Mouse (Mus musculus) stomach, embryonic 15.5 days (tissue): ENCODE measurements at regions not wholly inside any gene's neighbourhood (a gene's known extent, or its start where the extent isn't known, plus 50 kb on each side); places are given as distances from the start of the nearest gene placed in this dataset.

ENCODE experiments used
- ATAC-seq: fragments of 200-750 bp; cut with Nextera tagmentation; 2 replicates; pipeline ENCODE4 v1.8.0; 2017; ENCODE audit warnings: low read depth, moderate number of reproducible peaks, moderate TSS enrichment; ENCODE audit not compliant: insufficient read depth, low FRiP score
- H3K27ac ChIP-seq: fragments of 300-500 bp; sonication (generic); 2 replicates; pipeline ENCODE4 v1.5.1; 2015; ENCODE audit warnings: mild to moderate bottlenecking, inconsistent platforms
- H3K27me3 ChIP-seq: fragments of 300-500 bp; sonication (generic); replicated peaks from 2 replicates; pipeline ENCODE4 v1.6.1; 2015; ENCODE audit warnings: inconsistent platforms
- H3K36me3 ChIP-seq: fragments of 300-500 bp; sonication (generic); 2 replicates; pipeline ENCODE4 v1.6.1; 2015; ENCODE audit warnings: inconsistent platforms
- H3K4me1 ChIP-seq: fragments of 300-500 bp; sonication (generic); 2 replicates; pipeline ENCODE4 v1.6.1; 2015; ENCODE audit warnings: inconsistent platforms
- H3K4me2 ChIP-seq: fragments of 300-500 bp; sonication (generic); 2 replicates; pipeline ENCODE4 v1.6.1; 2015; ENCODE audit warnings: mild to moderate bottlenecking, inconsistent platforms
- H3K4me3 ChIP-seq: fragments of 300-500 bp; sonication (generic); replicated peaks from 2 replicates; pipeline ENCODE4 v1.5.1; 2015; ENCODE audit warnings: inconsistent platforms
- H3K9ac ChIP-seq: fragments of 300-500 bp; sonication (generic); 2 replicates; pipeline ENCODE4 v1.6.1; 2015; ENCODE audit warnings: inconsistent platforms
- H3K9me3 ChIP-seq: fragments of 300-500 bp; sonication (generic); 2 replicates; pipeline ENCODE4 v1.6.1; 2016; ENCODE audit warnings: inconsistent platforms
- WGBS: fragments of 180-500 bp; shearing (Covaris S2); methylation state at CpG from one replicate; pipeline ENCODE4 v1.1.7; 2015; 5-methylcytosine and 5-hydroxymethylcytosine counted together

- H3K4me3 ChIP-seq, result no peak overlapping the region
- H3K9ac ChIP-seq, result no peak overlapping the region
- no peak for ATAC-seq
- no peak overlapping the region for H3K4me2 ChIP-seq
- no peaks in the 10 kb centered on the region for H3K4me1 ChIP-seq
- 51% methylated on average over 7 of the region's 7 CpGs for WGBS
- H3K9me3 ChIP-seq, result no peaks in the 10 kb centered on the region
- H3K27ac ChIP-seq, result no peak overlapping the region
- H3K36me3 ChIP-seq, result no peaks in the 10 kb centered on the region
- no peaks in the 10 kb centered on the region for H3K27me3 ChIP-seq
Measured at GRCm38 (mm10) chr12:92509494-92509893, 660.5 kb upstream of the Sel1l start.

GRCm38 (mm10) chr12:92508796-92509489 is 660.0 kb upstream of the Sel1l start:
- Histone ChIP-seq H3K9me3 (no peaks in the 10 kb centered on the region), H3K4me2 (no peak overlapping the region), H3K4me1 (no peaks in the 10 kb centered on the region), H3K9ac (no peak overlapping the region), H3K4me3 (no peak overlapping the region), H3K27ac (no peak overlapping the region), H3K27me3 (no peaks in the 10 kb centered on the region), H3K36me3 (no peaks in the 10 kb centered on the region)
- ATAC-seq, result no peak
- WGBS, result 76% methylated on average over 5 of the region's 5 CpGs

GRCm38 (mm10) chr12:92483984-92484383 is 635.0 kb upstream of the Sel1l start:
- Histone ChIP-seq H3K27ac (no peak overlapping the region), H3K27me3 (no peaks in the 10 kb centered on the region), H3K4me2 (no peak overlapping the region), H3K9me3 (no peaks in the 10 kb centered on the region), H3K9ac (no peak overlapping the region), H3K4me1 (no peaks in the 10 kb centered on the region), H3K36me3 (no peaks in the 10 kb centered on the region), H3K4me3 (no peak overlapping the region)
- WGBS, result 79% methylated on average over 1 of the region's 1 CpGs
- no peak for ATAC-seq

GRCm38 (mm10) chr12:92474293-92475062 is 625.5 kb upstream of the Sel1l start:
- no peak for ATAC-seq
- Histone ChIP-seq H3K4me2 (no peak overlapping the region), H3K4me1 (no peaks in the 10 kb centered on the region), H3K36me3 (no peaks in the 10 kb centered on the region), H3K9ac (no peak overlapping the region), H3K9me3 (no peaks in the 10 kb centered on the region), H3K27me3 (no peaks in the 10 kb centered on the region), H3K27ac (no peak overlapping the region), H3K4me3 (no peak overlapping the region)
- 58% methylated on average over 4 of the region's 4 CpGs for WGBS

- no peak overlapping the region for H3K9ac ChIP-seq
- no peaks in the 10 kb centered on the region for H3K36me3 ChIP-seq
- no peak overlapping the region for H3K4me2 ChIP-seq
- no peaks in the 10 kb centered on the region for H3K27me3 ChIP-seq
- H3K4me1 ChIP-seq, result no peaks in the 10 kb centered on the region
- ATAC-seq, result no peak
- H3K27ac ChIP-seq, result no peak overlapping the region
- H3K4me3 ChIP-seq, result no peak overlapping the region
- no peaks in the 10 kb centered on the region for H3K9me3 ChIP-seq
- 54% methylated on average over 6 of the region's 6 CpGs for WGBS
Measured at GRCm38 (mm10) chr12:92451110-92451818, 602.3 kb upstream of the Sel1l start.

- Histone ChIP-seq H3K4me1 (no peaks in the 10 kb centered on the region), H3K4me3 (no peak overlapping the region), H3K9me3 (no peaks in the 10 kb centered on the region), H3K4me2 (no peak overlapping the region), H3K36me3 (no peaks in the 10 kb centered on the region), H3K27me3 (no peaks in the 10 kb centered on the region), H3K27ac (no peak overlapping the region), H3K9ac (no peak overlapping the region)
- WGBS, result 68% methylated on average over 4 of the region's 4 CpGs
- ATAC-seq, result no peak
Measured at GRCm38 (mm10) chr12:92418458-92418857, 569.5 kb upstream of the Sel1l start.

GRCm38 (mm10) chr12:92405506-92405905 is 556.5 kb upstream of the Sel1l start:
- ATAC-seq, result no peak
- Histone ChIP-seq H3K27me3 (no peaks in the 10 kb centered on the region), H3K36me3 (no peaks in the 10 kb centered on the region), H3K4me1 (no peaks in the 10 kb centered on the region), H3K27ac (no peak overlapping the region), H3K9ac (no peak overlapping the region), H3K9me3 (no peaks in the 10 kb centered on the region), H3K4me3 (no peak overlapping the region), H3K4me2 (no peak overlapping the region)

- no peak for ATAC-seq
- H3K36me3 ChIP-seq, result no peaks in the 10 kb centered on the region
- H3K4me2 ChIP-seq, result no peak overlapping the region
- 35% methylated on average over 1 of the region's 1 CpGs for WGBS
- H3K27me3 ChIP-seq, result no peaks in the 10 kb centered on the region
- no peak overlapping the region for H3K4me3 ChIP-seq
- no peaks in the 10 kb centered on the region for H3K9me3 ChIP-seq
- no peaks in the 10 kb centered on the region for H3K4me1 ChIP-seq
- H3K27ac ChIP-seq, result no peak overlapping the region
- no peak overlapping the region for H3K9ac ChIP-seq
Measured at GRCm38 (mm10) chr12:92400987-92401386, 552.0 kb upstream of the Sel1l start.

- Histone ChIP-seq H3K27ac (no peak overlapping the region), H3K4me3 (no peak overlapping the region), H3K4me2 (no peak overlapping the region), H3K9me3 (no peaks in the 10 kb centered on the region), H3K9ac (no peak overlapping the region), H3K27me3 (no peaks in the 10 kb centered on the region), H3K4me1 (no peaks in the 10 kb centered on the region), H3K36me3 (no peaks in the 10 kb centered on the region)
- WGBS, result 88% methylated on average over 2 of the region's 2 CpGs
- no peak for ATAC-seq
Measured at GRCm38 (mm10) chr12:92386195-92386594, 537.2 kb upstream of the Sel1l start.

- Histone ChIP-seq H3K4me2 (no peak overlapping the region), H3K36me3 (no peaks in the 10 kb centered on the region), H3K27ac (no peak overlapping the region), H3K27me3 (no peaks in the 10 kb centered on the region), H3K9me3 (no peaks in the 10 kb centered on the region), H3K4me3 (no peak overlapping the region), H3K9ac (no peak overlapping the region), H3K4me1 (no peaks in the 10 kb centered on the region)
- 16% methylated on average over 5 of the region's 5 CpGs for WGBS
- no peak for ATAC-seq
Measured at GRCm38 (mm10) chr12:92384266-92384937, 535.4 kb upstream of the Sel1l start.

GRCm38 (mm10) chr12:92379130-92379529 is 530.2 kb upstream of the Sel1l start:
- Histone ChIP-seq H3K4me2 (no peak overlapping the region), H3K27me3 (no peaks in the 10 kb centered on the region), H3K9ac (no peak overlapping the region), H3K4me1 (no peaks in the 10 kb centered on the region), H3K36me3 (no peaks in the 10 kb centered on the region), H3K4me3 (no peak overlapping the region), H3K9me3 (no peaks in the 10 kb centered on the region), H3K27ac (no peak overlapping the region)
- no peak for ATAC-seq
- WGBS, result 51% methylated on average over 3 of the region's 3 CpGs

GRCm38 (mm10) chr12:92365926-92366325 is 517.0 kb upstream of the Sel1l start:
- no peaks in the 10 kb centered on the region for H3K9me3 ChIP-seq
- no peak overlapping the region for H3K4me2 ChIP-seq
- no peak for ATAC-seq
- WGBS, result 89% methylated on average over 5 of the region's 5 CpGs
- H3K9ac ChIP-seq, result no peak overlapping the region
- no peaks in the 10 kb centered on the region for H3K4me1 ChIP-seq
- no peak overlapping the region for H3K27ac ChIP-seq
- no peaks in the 10 kb centered on the region for H3K27me3 ChIP-seq
- no peaks in the 10 kb centered on the region for H3K36me3 ChIP-seq
- H3K4me3 ChIP-seq, result no peak overlapping the region
